Mouse (Mus musculus) lung, postnatal 0 days (tissue): ENCODE data around the gene 2310033P09Rik.

ENCODE experiments used
- CTCF ChIP-seq: IDR thresholded peaks from 2 replicates; pipeline ENCODE4 v1.5.1; 2016; ENCODE audit warnings: antibody characterized with exemption, mild to moderate bottlenecking
- EP300 ChIP-seq: IDR thresholded peaks from 2 replicates; pipeline ENCODE4 v1.6.1; 2016; ENCODE audit warnings: antibody characterized with exemption, mild to moderate bottlenecking, control low read depth

- TF ChIP-seq CTCF (no peak), EP300 (peak; percentile 99)
Observed at GRCm38 (mm10) chr11:59196230-59196629, 11.9 kb upstream of the 2310033P09Rik start.
